Mouse (Mus musculus) intestine, embryonic 14.5 days (tissue): ENCODE measurements around the gene Elmo1. TPM values are rescaled to one million over a fixed set of nuclear protein-coding genes. Genes with fewer than 3 reads are reported as not detected.

Source experiments
- ATAC-seq: fragments of 200-750 bp; cut with Nextera tagmentation; replicated peaks from 2 replicates; pipeline ENCODE4 v1.8.0; 2017; ENCODE audit warnings: low read depth, moderate number of reproducible peaks, moderate TSS enrichment, moderate library complexity; ENCODE audit not compliant: low FRiP score, low TSS enrichment
- DNase-seq: peaks from one replicate; pipeline ENCODE4 v3.0.0-alpha.2; 2018; ENCODE audit warnings: low spot score
- H3K27ac ChIP-seq: fragments of 300-500 bp; sonication (generic); 2 replicates; pipeline ENCODE4 v1.5.1; 2014; ENCODE audit warnings: low read depth, mild to moderate bottlenecking, control low read depth
- H3K27me3 ChIP-seq: fragments of 300-500 bp; sonication (generic); replicated peaks from 2 replicates; pipeline ENCODE4 v1.6.1; 2014; ENCODE audit warnings: low read length, control low read depth; ENCODE audit not compliant: control insufficient read depth, insufficient read depth
- H3K36me3 ChIP-seq: fragments of 300-500 bp; sonication (generic); 2 replicates; pipeline ENCODE4 v1.6.1; 2014; ENCODE audit warnings: low read length, control low read depth; ENCODE audit not compliant: control insufficient read depth, insufficient read depth
- H3K4me1 ChIP-seq: fragments of 300-500 bp; sonication (generic); replicated peaks from 2 replicates; pipeline ENCODE4 v1.6.1; 2014; ENCODE audit warnings: low read length, control low read depth, mixed read lengths; ENCODE audit not compliant: control insufficient read depth, insufficient read depth
- H3K4me2 ChIP-seq: fragments of 300-500 bp; sonication (generic); 2 replicates; pipeline ENCODE4 v1.6.1; 2014; ENCODE audit warnings: low read length
- H3K4me3 ChIP-seq: fragments of 300-500 bp; sonication (generic); 2 replicates; pipeline ENCODE4 v1.5.1; 2014; ENCODE audit warnings: low read depth, low read length, control low read depth, mixed read lengths
- H3K9ac ChIP-seq: fragments of 300-500 bp; sonication (generic); 2 replicates; pipeline ENCODE4 v1.6.1; 2014; ENCODE audit warnings: mild to moderate bottlenecking, low read length
- H3K9me3 ChIP-seq: fragments of 300-500 bp; sonication (generic); 2 replicates; pipeline ENCODE4 v1.6.1; 2016; ENCODE audit warnings: low read length, control low read depth; ENCODE audit not compliant: control insufficient read depth
- WGBS: fragments of 180-500 bp; shearing (Covaris S2); extraction: QIAGEN DNeasy Blood & Tissue Kit; methylation state at CpG from one replicate; pipeline ENCODE4 v1.1.7; 2014; 5-methylcytosine and 5-hydroxymethylcytosine counted together
- polyA plus RNA-seq: library from polyadenylated mRNA; unstranded; fragments of >200 nt; fragmentation: Nextera tagmentation; extraction: Ambion mirVana; gene quantifications from 2 replicates; pipeline ENCODE4 v1.2.1, GENCODE M21; 2014

Elmo1 gene
- polyA plus RNA-seq, 1 experiment from 2014 or later = 16.6 TPM

GRCm38 (mm10) chr13:20490860-20491594 is 400.6 kb downstream of the Elmo1 start:
- Histone ChIP-seq H3K36me3 (no peaks in the 10 kb centered on the region), H3K27me3 (no peaks in the 10 kb centered on the region), H3K9me3 (no peaks in the 10 kb centered on the region), H3K4me3 (no peak overlapping the region), H3K9ac (no peak overlapping the region), H3K4me1 (no peaks in the 10 kb centered on the region), H3K27ac (no peak overlapping the region), H3K4me2 (no peak overlapping the region)
- 61% methylated on average over 5 of the region's 5 CpGs for WGBS
- DNase-seq (no peak), ATAC-seq (no peak)

DNA sequence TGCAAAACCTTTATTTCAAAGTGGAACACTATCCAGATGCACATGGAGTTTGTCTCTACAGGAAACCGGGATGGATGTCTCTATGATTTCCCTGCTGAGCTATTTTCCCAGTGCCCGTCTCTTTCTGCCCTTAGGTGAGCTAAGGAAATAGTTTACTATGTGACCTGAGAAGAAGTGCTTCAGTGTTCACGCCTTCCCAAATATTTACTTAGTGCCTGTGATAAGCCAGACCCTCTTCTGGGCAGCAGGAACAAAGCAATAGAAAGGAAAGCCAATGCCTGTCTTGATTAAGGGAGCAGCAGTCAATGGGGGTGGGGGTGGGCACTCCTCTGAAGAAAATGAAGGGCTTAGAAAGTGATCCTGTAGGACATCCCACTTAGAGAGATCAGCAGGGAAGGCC is 401.3 kb downstream of the Elmo1 start:
- H3K9me3 ChIP-seq = no peaks in the 10 kb centered on the region
- H3K9ac ChIP-seq = no peak overlapping the region
- H3K27me3 ChIP-seq = no peaks in the 10 kb centered on the region
- 23% methylated on average over 3 of the region's 3 CpGs for WGBS
- no peaks in the 10 kb centered on the region for H3K36me3 ChIP-seq
- ATAC-seq (0 out of 2 replicates have a peak, but pooled peaks have one; percentile 43), DNase-seq (no peak)
- H3K4me1 ChIP-seq = no peaks in the 10 kb centered on the region
- H3K4me2 ChIP-seq = no peak overlapping the region
- no peak overlapping the region for H3K4me3 ChIP-seq
- H3K27ac ChIP-seq = no peak overlapping the region

- WGBS = 65% methylated on average over 6 of the region's 6 CpGs
- H3K36me3 ChIP-seq = no peaks in the 10 kb centered on the region
- H3K27me3 ChIP-seq = no peaks in the 10 kb centered on the region
- H3K4me2 ChIP-seq = no peak overlapping the region
- H3K4me3 ChIP-seq = no peak overlapping the region
- H3K9ac ChIP-seq = no peak overlapping the region
- no peaks in the 10 kb centered on the region for H3K9me3 ChIP-seq
- no peak for DNase-seq
- H3K4me1 ChIP-seq = no peaks in the 10 kb centered on the region
- no peak for ATAC-seq
- H3K27ac ChIP-seq = no peak overlapping the region
Measured at GRCm38 (mm10) chr13:20494047-20494739, 403.8 kb downstream of the Elmo1 start.

DNA sequence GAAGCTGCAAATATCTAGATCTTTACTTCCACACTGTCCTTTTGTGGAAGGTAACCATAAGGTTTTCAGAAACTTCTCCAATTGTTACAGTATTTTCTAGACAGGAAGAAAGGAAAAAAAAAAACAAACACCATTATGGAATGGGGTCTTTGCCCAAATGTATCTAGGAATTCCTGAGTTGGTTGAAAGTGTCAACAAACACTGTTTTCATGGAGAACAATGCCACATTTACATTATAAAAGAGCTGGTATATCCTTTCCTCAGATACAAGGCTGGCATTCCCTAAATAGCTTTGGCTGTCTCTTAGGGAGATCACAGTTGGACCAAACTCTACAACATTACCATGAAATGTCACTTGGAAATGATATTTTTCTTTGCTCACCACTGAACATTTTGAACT is 411.5 kb downstream of the Elmo1 start:
- Histone ChIP-seq H3K36me3 (no peaks in the 10 kb centered on the region), H3K4me2 (no peak overlapping the region), H3K27ac (no peak overlapping the region)

DNA sequence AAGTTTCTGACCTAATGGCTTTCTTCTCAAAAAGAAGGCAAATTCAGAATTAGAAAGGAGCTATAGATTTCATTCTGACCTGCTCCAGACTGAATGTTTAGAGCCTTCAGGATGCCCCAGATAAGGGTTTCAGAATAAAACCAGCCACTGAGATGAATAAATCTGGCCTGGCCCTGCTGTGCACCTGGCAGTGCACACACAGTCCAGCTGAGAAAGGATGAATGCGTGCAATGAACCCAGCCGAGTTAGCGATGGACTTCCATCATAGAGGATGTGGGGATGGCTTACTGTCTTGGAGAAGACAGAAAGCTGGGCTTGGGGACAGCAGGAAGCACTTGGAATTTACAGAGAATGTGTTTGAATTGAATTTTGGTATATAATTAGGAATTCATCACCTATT is 413.0 kb downstream of the Elmo1 start:
- DNase-seq (no peak), ATAC-seq (no peak)
- 88% methylated on average over 3 of the region's 3 CpGs for WGBS
- H3K4me3 ChIP-seq = no peak overlapping the region
- no peaks in the 10 kb centered on the region for H3K4me1 ChIP-seq
- H3K9ac ChIP-seq = no peak overlapping the region
- no peaks in the 10 kb centered on the region for H3K9me3 ChIP-seq
- H3K27me3 ChIP-seq = no peaks in the 10 kb centered on the region
- H3K36me3 ChIP-seq = no peaks in the 10 kb centered on the region
- H3K27ac ChIP-seq = no peak overlapping the region
- no peak overlapping the region for H3K4me2 ChIP-seq

More for the DNA sequence above, 411.5 kb downstream of the Elmo1 start:
- Histone ChIP-seq H3K27me3 (no peaks in the 10 kb centered on the region), H3K4me1 (no peaks in the 10 kb centered on the region), H3K4me3 (no peak overlapping the region), H3K9ac (no peak overlapping the region), H3K9me3 (no peaks in the 10 kb centered on the region)
- ATAC-seq = no peak
- no peak for DNase-seq

DNA sequence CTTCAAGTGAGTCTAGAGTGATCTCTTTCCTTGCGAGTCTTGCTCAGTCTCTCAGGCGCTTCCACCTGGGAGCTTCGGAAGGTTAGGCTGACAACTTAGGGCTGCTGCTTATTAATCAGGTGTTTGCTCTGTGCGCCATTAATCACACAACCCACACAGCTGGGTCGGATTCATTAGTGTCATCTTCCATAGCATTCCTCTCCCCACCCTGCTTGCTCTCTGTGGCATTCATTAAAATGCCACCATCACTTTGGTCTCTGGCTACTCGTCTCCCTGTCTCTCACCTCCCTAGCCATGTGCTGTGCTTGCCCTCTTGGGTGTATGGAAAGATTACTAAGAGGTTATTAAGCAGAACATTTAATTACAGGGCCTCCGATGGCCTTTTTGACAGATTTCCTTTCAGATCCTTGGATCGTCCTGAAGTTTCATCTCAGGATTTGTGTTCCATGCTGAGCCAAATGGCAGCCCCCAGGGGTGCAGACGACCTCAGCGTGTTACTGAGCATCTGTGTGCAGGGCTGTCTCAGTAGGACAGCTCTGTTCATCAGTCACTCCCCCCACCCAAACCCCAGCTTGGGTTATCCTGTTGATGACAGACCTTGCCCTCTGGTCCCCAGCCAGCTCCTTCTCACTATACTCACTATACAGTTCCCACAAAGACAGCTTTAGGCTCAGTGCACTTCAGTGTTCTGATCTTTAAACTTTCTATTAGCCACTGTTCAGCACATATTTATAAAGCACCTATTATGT is 417.2 kb downstream of the Elmo1 start:
- no peaks in the 10 kb centered on the region for H3K9me3 ChIP-seq
- no peak overlapping the region for H3K27ac ChIP-seq
- H3K4me3 ChIP-seq = no peak overlapping the region
- no peaks in the 10 kb centered on the region for H3K27me3 ChIP-seq
- 0 out of 2 replicates have a peak, but pooled peaks cover under 1% of the 10 kb centered on the region for H3K4me1 ChIP-seq
- 69% methylated on average over 10 of the region's 10 CpGs for WGBS
- no peak overlapping the region for H3K4me2 ChIP-seq
- ATAC-seq (no peak), DNase-seq (no peak)
- H3K36me3 ChIP-seq = no peaks in the 10 kb centered on the region
- no peak overlapping the region for H3K9ac ChIP-seq

GRCm38 (mm10) chr13:20511026-20511425 is 420.6 kb downstream of the Elmo1 start:
- no peak for DNase-seq
- Histone ChIP-seq H3K4me3 (no peak overlapping the region), H3K36me3 (no peaks in the 10 kb centered on the region), H3K9ac (no peak overlapping the region), H3K9me3 (no peaks in the 10 kb centered on the region), H3K4me2 (no peak overlapping the region), H3K4me1 (0 out of 2 replicates have a peak, but pooled peaks cover 3% of the 10 kb centered on the region), H3K27ac (no peak overlapping the region), H3K27me3 (no peaks in the 10 kb centered on the region)
- ATAC-seq = no peak
- 93% methylated on average over 4 of the region's 4 CpGs for WGBS

- H3K27ac ChIP-seq = no peak overlapping the region
- no peaks in the 10 kb centered on the region for H3K27me3 ChIP-seq
- ATAC-seq (no peak), DNase-seq (no peak)
- no peaks in the 10 kb centered on the region for H3K9me3 ChIP-seq
- no peak overlapping the region for H3K4me3 ChIP-seq
- 0 out of 2 replicates have a peak, but pooled peaks cover 3% of the 10 kb centered on the region for H3K4me1 ChIP-seq
- 44% methylated on average over 10 of the region's 10 CpGs for WGBS
- H3K4me2 ChIP-seq = no peak overlapping the region
- no peaks in the 10 kb centered on the region for H3K36me3 ChIP-seq
- no peak overlapping the region for H3K9ac ChIP-seq
Measured at GRCm38 (mm10) chr13:20512317-20513240, 422.2 kb downstream of the Elmo1 start.
